Mouse (Mus musculus) testis, adult 2 months (tissue): ENCODE data around the gene Rnase13.

ENCODE experiments used
- CTCF ChIP-seq: fragments of 200-500 bp; IDR thresholded peaks from 2 replicates; pipeline ENCODE4 v1.5.1; 2012; ENCODE audit warnings: low read depth, mild to moderate bottlenecking, inconsistent platforms, low read length, moderate library complexity; ENCODE audit not compliant: control insufficient read depth, insufficient read depth, insufficient replicate concordance
- POLR2A ChIP-seq: fragments of 200-500 bp; IDR thresholded peaks from 2 replicates; pipeline ENCODE4 v1.6.1; 2012; ENCODE audit warnings: low read depth, mild to moderate bottlenecking, inconsistent platforms, low read length, moderate library complexity; ENCODE audit not compliant: control insufficient read depth

DNA sequence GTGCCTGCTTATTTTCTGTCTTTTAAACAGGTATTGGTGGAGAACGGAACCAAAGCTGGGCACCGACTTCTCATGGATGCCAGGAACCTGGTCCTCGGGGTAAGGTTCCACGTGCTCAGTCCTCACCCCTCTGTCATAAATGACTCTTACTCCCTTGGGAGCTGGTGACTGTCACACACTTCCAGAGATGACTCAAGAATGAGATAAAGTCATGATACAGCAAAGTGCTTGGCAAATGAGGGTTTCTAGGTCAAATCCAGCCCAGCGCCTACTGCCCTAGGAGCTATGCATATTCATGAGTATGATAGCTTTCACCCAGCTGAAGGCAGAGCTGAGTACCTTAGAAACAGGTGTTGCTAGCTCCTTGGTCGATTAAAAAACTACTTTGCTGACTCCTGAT is 32.7 kb downstream of the Rnase13 start:
- no peak for TF ChIP-seq CTCF
- TF ChIP-seq POLR2A = no peak
